Mouse (Mus musculus) spleen, adult 2 months (tissue): ENCODE data around the gene Gcm2. TPM values are rescaled to one million over a fixed set of nuclear protein-coding genes. Genes with fewer than 3 reads are reported as not detected.

Source experiments
- DNase-seq, 2 experiments: peaks; one replicate each; pipeline versions ENCODE4 v3.0.0 to v3.0.0-alpha.2; 2012 to 2021; ENCODE audit warnings: low spot score in 2 of 2, low read depth in 1 of 2
- H3K27ac ChIP-seq: fragments of 200-500 bp; 2 replicates; pipeline ENCODE4 v1.5.1; 2012; ENCODE audit warnings: low read length, inconsistent platforms; ENCODE audit not compliant: insufficient read depth
- H3K27me3 ChIP-seq: fragments of 200-500 bp; 2 replicates; pipeline ENCODE4 v1.6.1; 2012; ENCODE audit warnings: mild to moderate bottlenecking, moderate library complexity, low read length, inconsistent platforms; ENCODE audit not compliant: control insufficient read depth, insufficient read depth
- H3K36me3 ChIP-seq: fragments of 200-500 bp; 2 replicates; pipeline ENCODE4 v1.6.1; 2012; ENCODE audit warnings: mild to moderate bottlenecking, low read length, inconsistent platforms; ENCODE audit not compliant: control insufficient read depth, insufficient read depth
- H3K4me1 ChIP-seq: fragments of 200-500 bp; 2 replicates; pipeline ENCODE4 v1.6.1; 2011; ENCODE audit warnings: inconsistent platforms; ENCODE audit not compliant: control insufficient read depth, insufficient read depth, insufficient read length
- H3K4me3 ChIP-seq: fragments of 200-500 bp; 2 replicates; pipeline ENCODE4 v1.5.1; 2011; ENCODE audit warnings: mild to moderate bottlenecking, inconsistent platforms; ENCODE audit not compliant: insufficient read depth, insufficient read length; ENCODE audit errors: extremely low read depth
- CTCF ChIP-seq: fragments of 200-500 bp; IDR thresholded peaks from 2 replicates; pipeline ENCODE4 v1.5.1; 2011; ENCODE audit warnings: mild to moderate bottlenecking, inconsistent platforms; ENCODE audit not compliant: insufficient read depth, insufficient read length, insufficient replicate concordance; ENCODE audit errors: extremely low read depth
- POLR2A ChIP-seq: fragments of 200-500 bp; IDR thresholded peaks from 2 replicates; pipeline ENCODE4 v1.6.1; 2011; ENCODE audit warnings: low read depth, low read length, inconsistent platforms
- WGBS: fragments of 180-500 bp; shearing (Covaris S2); methylation state at CpG from one replicate; pipeline ENCODE4 v1.1.7; 2018; 5-methylcytosine and 5-hydroxymethylcytosine counted together
- polyA plus RNA-seq: library from polyadenylated mRNA; depleted of rRNA; stranded (reverse); fragments of >200 nt; gene quantifications from 2 replicates; pipeline ENCODE4 v1.2.3, GENCODE M21; 2012; rRNA removed

Gcm2 gene
- polyA plus RNA-seq, 1 experiment, result 0.26 TPM

DNA sequence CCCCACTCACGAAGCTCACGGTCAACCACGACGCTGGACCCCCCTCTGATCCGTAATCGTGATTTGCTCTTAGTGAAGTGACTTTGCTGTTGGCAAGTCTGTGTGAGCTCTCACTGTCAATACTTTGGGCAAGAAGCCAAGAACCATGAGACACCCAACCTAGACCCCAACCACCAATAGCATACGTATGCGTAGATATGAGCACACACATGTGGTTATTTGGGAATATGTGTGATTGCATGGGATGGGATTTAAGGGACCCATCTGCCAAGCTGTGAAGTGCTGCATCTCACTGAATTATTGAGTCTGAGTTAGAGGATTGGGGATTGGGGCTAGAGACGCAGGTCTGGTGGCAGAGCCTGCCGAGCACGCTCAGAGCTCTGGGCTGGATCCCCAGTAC, 39.2 kb downstream of the Gcm2 start:
- no peaks in the 10 kb centered on the region for H3K4me1 ChIP-seq
- DNase-seq, result no peak
- 88% methylated on average over 11 of the region's 11 CpGs for WGBS
- no peaks in the 10 kb centered on the region for H3K27me3 ChIP-seq
- no peak overlapping the region for H3K27ac ChIP-seq
- TF ChIP-seq CTCF, result no peak
- TF ChIP-seq POLR2A, result no peak
- no peak overlapping the region for H3K4me3 ChIP-seq
- no peaks in the 10 kb centered on the region for H3K36me3 ChIP-seq

DNA sequence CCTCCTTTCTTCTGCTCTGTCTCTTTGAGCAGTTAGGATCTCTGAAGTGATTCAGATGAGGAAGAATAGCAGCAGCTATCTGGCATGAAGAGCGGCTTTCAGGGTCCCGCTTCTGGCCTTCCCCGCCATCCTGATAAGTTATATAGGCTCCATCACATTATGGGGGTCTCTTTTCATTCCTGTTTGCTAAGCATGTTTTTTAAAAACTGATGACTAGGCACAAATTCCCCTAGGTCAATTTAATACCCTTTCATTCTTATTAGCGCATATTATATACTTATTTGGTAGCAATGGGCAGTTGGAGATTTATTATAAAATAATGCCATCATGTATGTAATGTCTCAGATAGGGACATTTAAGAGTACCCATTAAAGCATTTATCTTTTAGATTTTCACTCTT, 43.2 kb downstream of the Gcm2 start:
- H3K36me3 ChIP-seq, result no peaks in the 10 kb centered on the region
- 98% methylated on average over 4 of the region's 4 CpGs for WGBS
- DNase-seq, result no peak

DNA sequence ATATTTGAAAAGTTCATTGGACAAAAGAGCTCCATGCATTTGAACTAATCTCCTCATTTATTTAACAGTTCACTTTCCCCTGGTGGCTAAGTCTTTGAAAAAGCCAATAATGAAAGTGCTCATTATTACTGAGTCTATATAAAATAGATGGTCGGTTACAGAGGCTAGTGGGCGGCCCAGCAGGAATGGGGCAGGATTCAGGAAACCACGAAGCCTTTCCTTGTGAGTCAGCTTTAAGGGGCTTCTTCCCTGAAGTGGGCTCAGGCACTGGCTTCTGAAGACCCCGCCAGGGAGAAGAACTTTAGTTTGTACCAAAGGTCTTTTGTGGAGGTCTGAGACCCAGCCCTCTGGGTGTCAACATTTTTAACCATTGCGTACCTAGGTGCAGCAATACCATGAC, 58.9 kb downstream of the Gcm2 start:
- H3K27me3 ChIP-seq, result peaks cover 1% of the 10 kb centered on the region; the same call in 1 of the 2 replicates
- no peak for TF ChIP-seq POLR2A
- no peak for TF ChIP-seq CTCF
- no peaks in the 10 kb centered on the region for H3K36me3 ChIP-seq
- 71% methylated on average over 5 of the region's 5 CpGs for WGBS
- DNase-seq, result no peak
- H3K4me1 ChIP-seq, result no peaks in the 10 kb centered on the region
- no peak overlapping the region for H3K4me3 ChIP-seq
- no peak overlapping the region for H3K27ac ChIP-seq

More for the DNA sequence above, 43.2 kb downstream of the Gcm2 start:
- TF ChIP-seq CTCF, result no peak
- TF ChIP-seq POLR2A, result no peak
- H3K27ac ChIP-seq, result no peak overlapping the region
- no peak overlapping the region for H3K4me3 ChIP-seq
- no peaks in the 10 kb centered on the region for H3K4me1 ChIP-seq
- H3K27me3 ChIP-seq, result no peaks in the 10 kb centered on the region

Other genes with a start within 250 kb of the Gcm2 start
- gene Pak1ip1, start 110.0 kb downstream of the Gcm2 start, polyA plus RNA-seq, result 36.2 and 44.5 TPM in 2 replicates
- gene Tmem14c, start 94.7 kb downstream of the Gcm2 start, polyA plus RNA-seq, result 82.3 and 88.8 TPM in 2 replicates
- gene Mak, start 31.3 kb downstream of the Gcm2 start, polyA plus RNA-seq, result not detected in 2 replicates
- not detected in 2 replicates for gene Sycp2l, start 3.3 kb upstream of the Gcm2 start, polyA plus RNA-seq
- 0.04 and 0.07 TPM in 2 replicates for gene Elovl2, start 109.4 kb upstream of the Gcm2 start, polyA plus RNA-seq
- gene Smim13, start 138.8 kb upstream of the Gcm2 start, polyA plus RNA-seq, result 2.2 and 2.6 TPM in 2 replicates
- gene Gm17364, start 162.9 kb upstream of the Gcm2 start, polyA plus RNA-seq, result not detected in 2 replicates